Mouse (Mus musculus): Measurements from ENCODE around the gene Gsg1.

The Gsg1 gene

GRCm38 (mm10) chr6:135260435-135260834, 6.3 kb upstream of the Gsg1 start:
- DNase-seq = no peak

- DNase-seq = peak; percentile 93 to 96
These were observed 1.4 kb downstream of the Gsg1 start for GRCm38 (mm10) chr6:135252728-135253077.

GRCm38 (mm10) chr6:135251849-135252727, 2.1 kb downstream of the Gsg1 start:
- DNase-seq = peak in 1 of 2 experiments; percentile 35

- peak; percentile 67 to 83 for DNase-seq
These were observed 3.0 kb downstream of the Gsg1 start for GRCm38 (mm10) chr6:135250926-135251699.

- DNase-seq = peak; percentile 71 to 81
These were observed 4.2 kb downstream of the Gsg1 start for GRCm38 (mm10) chr6:135249846-135250531.

GRCm38 (mm10) chr6:135247861-135248260, 6.3 kb downstream of the Gsg1 start:
- DNase-seq = no peak

- DNase-seq = no peak
These were observed 8.6 kb downstream of the Gsg1 start for GRCm38 (mm10) chr6:135245586-135245985.

GRCm38 (mm10) chr6:135240361-135240760, 13.8 kb downstream of the Gsg1 start:
- DNase-seq = no peak

- DNase-seq = no peak
These were observed 15.9 kb downstream of the Gsg1 start for GRCm38 (mm10) chr6:135238211-135238610.

- peak; percentile 23 to 27 for DNase-seq
These were observed 16.8 kb downstream of the Gsg1 start for GRCm38 (mm10) chr6:135237326-135237725.

- no peak for DNase-seq
These were observed 17.6 kb downstream of the Gsg1 start for GRCm38 (mm10) chr6:135236576-135236975.

GRCm38 (mm10) chr6:135235742-135236141, 18.4 kb downstream of the Gsg1 start:
- no peak for DNase-seq

GRCm38 (mm10) chr6:135232443-135233182, 21.5 kb downstream of the Gsg1 start:
- no peak for DNase-seq

GRCm38 (mm10) chr6:135230586-135230985, 23.6 kb downstream of the Gsg1 start:
- no peak for DNase-seq

- DNase-seq = peak; percentile 11 to 17
These were observed 25.6 kb downstream of the Gsg1 start for GRCm38 (mm10) chr6:135228465-135228941.

- no peak for DNase-seq
These were observed 30.2 kb downstream of the Gsg1 start for GRCm38 (mm10) chr6:135223786-135224416.

GRCm38 (mm10) chr6:135219916-135220315, 34.2 kb downstream of the Gsg1 start:
- DNase-seq = no peak

- DNase-seq = no peak
These were observed 35.8 kb downstream of the Gsg1 start for GRCm38 (mm10) chr6:135218330-135218729.

- no peak for DNase-seq
These were observed 41.5 kb downstream of the Gsg1 start for GRCm38 (mm10) chr6:135212666-135213065.

GRCm38 (mm10) chr6:135211169-135211568, 43.0 kb downstream of the Gsg1 start:
- no peak for DNase-seq

- DNase-seq = no peak
These were observed 47.2 kb downstream of the Gsg1 start for GRCm38 (mm10) chr6:135206909-135207308.

GRCm38 (mm10) chr6:135205802-135206201, 48.3 kb downstream of the Gsg1 start:
- DNase-seq = no peak

Data from lung, adult 18-20 months (tissue).